Mouse (Mus musculus) ES-Bruce4 (cell line): ENCODE data around the gene Ldhc.
"Not testable (repeated sequence)": the region's sequence is repeated elsewhere in the genome, so short reads cannot be mapped to it uniquely, and the experiment has no call there.

ENCODE experiments used
- CTCF ChIP-seq: IDR thresholded peaks from one replicate; pipeline ENCODE4 v1.8.1; 2011; ENCODE audit warnings: low read depth, low read length
- EP300 ChIP-seq: IDR thresholded peaks from 2 replicates; pipeline ENCODE4 v1.6.1; 2011; ENCODE audit warnings: low read depth, low read length; ENCODE audit not compliant: insufficient read depth

DNA sequence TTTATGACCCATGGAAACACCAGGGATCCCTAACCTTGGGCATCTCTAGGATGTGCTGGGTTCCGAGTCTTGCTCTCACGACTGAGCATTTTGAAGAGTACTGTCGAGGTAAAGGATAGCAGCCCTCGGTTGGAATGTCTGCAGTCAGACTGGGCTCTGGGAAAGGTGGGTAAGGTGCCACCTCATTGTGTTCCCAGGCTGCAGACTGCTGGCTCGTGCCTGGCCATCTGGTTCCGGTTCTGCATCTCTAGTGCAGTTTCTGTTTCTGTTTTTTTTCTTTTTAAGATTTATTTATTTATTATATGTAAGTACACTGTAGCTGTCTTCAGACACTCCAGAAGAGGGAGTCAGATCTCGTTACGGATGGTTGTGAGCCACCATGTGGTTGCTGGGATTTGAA is 20.9 kb downstream of the Ldhc start:
- TF ChIP-seq EP300, CTCF: not testable (repeated sequence)
